Mouse (Mus musculus): Measurements from ENCODE around the gene Cxcr6.

DNA sequence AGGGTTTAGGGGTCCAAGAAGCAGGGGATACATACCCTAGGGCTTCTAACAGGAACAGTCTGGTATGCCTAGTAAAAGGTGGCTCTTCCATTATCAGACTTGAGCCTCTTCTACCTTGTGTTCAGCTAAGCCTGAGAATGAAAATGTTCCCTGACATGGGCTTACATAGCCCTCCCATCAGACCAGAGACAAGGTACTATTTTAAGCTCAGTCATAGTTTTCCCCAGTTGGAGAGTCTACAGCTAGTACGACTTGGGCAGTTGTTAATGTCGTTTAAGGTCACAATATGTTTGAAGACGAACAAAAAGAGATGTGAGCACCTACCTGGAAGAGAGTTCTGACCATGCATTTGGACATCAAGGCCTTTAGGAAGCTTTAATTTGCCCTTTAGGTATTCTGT is 38.2 kb downstream of the Cxcr6 start:
- TF ChIP-seq EP300 (IDR thresholded peaks at IDR 0.05; ENCODE audit: insufficient read depth, low read depth, low read length) (no peak), CTCF (IDR thresholded peaks at IDR 0.05) (no peak), POLR2A (IDR thresholded peaks at IDR 0.05; ENCODE audit: insufficient read depth, low read depth, low read length) (peak; percentile 63)
